Comparison of ENCODE assay signal across 11 mouse cellular contexts in the genomic region with DNA sequence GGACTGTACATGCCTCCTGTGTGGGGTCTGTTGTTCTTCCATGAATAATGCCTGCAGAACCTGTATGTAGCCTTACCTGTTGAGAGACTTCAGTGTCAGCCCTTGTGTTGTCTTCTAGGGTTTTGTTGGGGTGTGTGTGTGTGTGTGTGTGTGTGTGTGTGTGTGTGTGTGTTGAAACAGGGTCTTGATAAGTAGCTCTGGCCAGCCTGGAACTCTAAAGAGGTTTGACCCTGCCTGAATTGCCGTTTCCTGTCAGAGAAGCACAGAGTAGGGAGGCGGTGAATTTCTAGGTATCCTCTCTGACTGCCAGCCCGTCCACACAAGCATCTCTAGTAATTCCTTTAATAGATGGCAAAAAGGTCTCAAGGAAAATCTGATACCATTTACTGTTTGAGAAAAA. TPM values are rescaled to one million over a fixed set of nuclear protein-coding genes. Genes with fewer than 3 reads are reported as not detected.
DNase-seq lines count a peak whose midpoint lies in the region; ATAC-seq lines count a peak whose summit lies in the region.
"Had no signal": no experiment of that assay in that cellular context is flagged by ENCODE, and none has a peak within 500 bp of the region (broad histone marks: within the 10 kb centered on the region; RNA-seq: fewer than 3 reads in every experiment).

No protein-coding gene starts in this region.

- H3K9me3 ChIP-seq in kidney, embryonic 14.5 days (ENCODE audit: control insufficient read depth, low read length) = no peaks in the 10 kb centered on the region; the same call in 1 of the 2 replicates
- no peaks in the 10 kb centered on the region for H3K9me3 ChIP-seq in embryonic facial prominence, embryonic 15.5 days (replicated peaks)
- H3K9me3 ChIP-seq in liver, embryonic 13.5 days (replicated peaks) = no peaks in the 10 kb centered on the region

- peaks cover 32% of the 10 kb centered on the region for H3K36me3 ChIP-seq in kidney, embryonic 14.5 days (ENCODE audit: control insufficient read depth, insufficient read depth, low read length)
- peaks cover 26% of the 10 kb centered on the region for H3K36me3 ChIP-seq in embryonic facial prominence, embryonic 15.5 days
- H3K36me3 ChIP-seq in liver, embryonic 13.5 days = peaks cover 38% of the 10 kb centered on the region

- no peak for ATAC-seq in kidney, embryonic 14.5 days (ENCODE audit: low FRiP score, low TSS enrichment)
- ATAC-seq in embryonic facial prominence, embryonic 15.5 days (ENCODE audit: insufficient number of reproducible peaks, low FRiP score, low TSS enrichment, low read depth) = no peak
- no peak for ATAC-seq in liver, embryonic 13.5 days (ENCODE audit: low read depth)

- H3K4me3 ChIP-seq in kidney, embryonic 14.5 days (ENCODE audit: low read length) = peak overlapping the region; percentile 97; the same call in 1 of the 2 replicates
- peak overlapping the region; percentile 95 for H3K4me3 ChIP-seq in embryonic facial prominence, embryonic 15.5 days (replicated peaks)
- peak overlapping the region; percentile 92 for H3K4me3 ChIP-seq in liver, embryonic 13.5 days (replicated peaks)

- peak overlapping the region; percentile 54; the same call in 1 of the 2 replicates for H3K4me2 ChIP-seq in kidney, embryonic 14.5 days (replicated peaks; ENCODE audit: low read depth, low read length)
- H3K4me2 ChIP-seq in embryonic facial prominence, embryonic 15.5 days (replicated peaks) = peak overlapping the region; percentile 76; the same call in 1 of the 2 replicates
- peak overlapping the region; percentile 78 for H3K4me2 ChIP-seq in liver, embryonic 13.5 days

- no peaks in the 10 kb centered on the region for H3K27me3 ChIP-seq in kidney, embryonic 14.5 days (ENCODE audit: control insufficient read depth, insufficient read depth, low read length)
- no peaks in the 10 kb centered on the region for H3K27me3 ChIP-seq in embryonic facial prominence, embryonic 15.5 days
- no peaks in the 10 kb centered on the region for H3K27me3 ChIP-seq in liver, embryonic 13.5 days

- H3K4me1 ChIP-seq in kidney, embryonic 14.5 days (ENCODE audit: control insufficient read depth, insufficient read depth, low read length) = peaks cover 18% of the 10 kb centered on the region
- H3K4me1 ChIP-seq in embryonic facial prominence, embryonic 15.5 days = peaks cover 11% of the 10 kb centered on the region
- H3K4me1 ChIP-seq in liver, embryonic 13.5 days (replicated peaks) = peaks cover 27% of the 10 kb centered on the region

- WGBS in kidney, embryonic 14.5 days = 64% methylated on average over 3 of the region's 3 CpGs
- WGBS in embryonic facial prominence, embryonic 15.5 days = 74% methylated on average over 3 of the region's 3 CpGs
- WGBS in liver, embryonic 13.5 days (ENCODE audit: insufficient replicate concordance) = 65% methylated on average over 3 of the region's 3 CpGs

- DNase-seq in cerebellum, adult 9-10 months = peak; percentile 46
- DNase-seq in cerebellum, adult 11-12 months = no peak
- no peak for DNase-seq in kidney, adult 9 months
- no peak for DNase-seq in liver, embryonic 13.5 days
- no peak for DNase-seq in right cerebral cortex, postnatal 10 days (ENCODE audit: low spot score in 2 of 2)
- DNase-seq in urinary bladder, postnatal 14 days (ENCODE audit: low spot score) = no peak
- DNase-seq: adrenal gland, postnatal 36 days; cerebellum, postnatal 25 days; kidney, adult 18-20 months had no signal

- H3K9ac ChIP-seq in kidney, embryonic 14.5 days (ENCODE audit: low read depth, low read length) = no peak overlapping the region; the same call in 1 of the 2 replicates
- H3K9ac ChIP-seq in embryonic facial prominence, embryonic 15.5 days = no peak overlapping the region
- peak overlapping the region; percentile 85 for H3K9ac ChIP-seq in liver, embryonic 13.5 days

- no peak overlapping the region for H3K27ac ChIP-seq in kidney, embryonic 14.5 days (ENCODE audit: low read depth, low read length)
- no peak overlapping the region for H3K27ac ChIP-seq in embryonic facial prominence, embryonic 15.5 days (replicated peaks)
- no peak overlapping the region for H3K27ac ChIP-seq in liver, embryonic 13.5 days

RNA-seq across cellular contexts. Expression of a gene that starts 4.1 kb away (rescaled TPM):
- 35.7 and 40.7 TPM in 2 replicates for polyA plus RNA-seq in kidney, embryonic 14.5 days (2014; fragmentation: Nextera tagmentation; extraction: Ambion mirVana)
- 36.3 and 49.5 TPM in 2 replicates for polyA plus RNA-seq in embryonic facial prominence, embryonic 15.5 days (2015; fragmentation: Nextera tagmentation; extraction: Ambion mirVana)
- polyA plus RNA-seq in liver, embryonic 13.5 days (2015; fragmentation: Nextera tagmentation; extraction: Ambion mirVana) = 16.3 and 16.5 TPM in 2 replicates

RNA-seq across cellular contexts. Expression of a gene that starts 8.9 kb away (rescaled TPM):
- 22.8 and 23.8 TPM in 2 replicates for polyA plus RNA-seq in kidney, embryonic 14.5 days (2014; fragmentation: Nextera tagmentation; extraction: Ambion mirVana)
- polyA plus RNA-seq in embryonic facial prominence, embryonic 15.5 days (2015; fragmentation: Nextera tagmentation; extraction: Ambion mirVana) = 28.7 and 31.4 TPM in 2 replicates
- polyA plus RNA-seq in liver, embryonic 13.5 days (2015; fragmentation: Nextera tagmentation; extraction: Ambion mirVana) = 17.9 and 19.4 TPM in 2 replicates
